Comparison of ENCODE assay signal across 15 mouse cellular contexts in genomic region chr2:132279336-132279882, GRCm38 (mm10). TPM values are rescaled to one million over a fixed set of nuclear protein-coding genes. Genes with fewer than 3 reads are reported as not detected.
A peak's percentile ranks its signal among the peaks of the same experiment; 100 is the strongest.
DNase-seq lines count a peak whose midpoint lies in the region; ATAC-seq and TF ChIP-seq lines count a peak whose summit lies in the region.
"Had no signal": no experiment of that assay in that cellular context is flagged by ENCODE, and none has a peak within 500 bp of the region (broad histone marks: within the 10 kb centered on the region; RNA-seq: fewer than 3 reads in every experiment).

No protein-coding gene starts in this region.

- DNase-seq in left cerebral cortex, adult 2 months (ENCODE audit: extremely low spot score in 1 of 2, low spot score in 2 of 2), result no peak
- DNase-seq in left cerebral cortex, adult 8-10 months (ENCODE audit: low spot score in 2 of 2), result no peak
- DNase-seq in spleen, adult 2 months (ENCODE audit: low read depth in 1 of 2, low spot score in 2 of 2), result no peak
- DNase-seq in spleen, adult 12 weeks (ENCODE audit: low spot score), result no peak
- DNase-seq in urinary bladder, postnatal 10 days (ENCODE audit: low spot score), result no peak
- DNase-seq in lung, adult 2 months, result no peak
- DNase-seq: adrenal gland, adult 8-10 months; cerebellum, adult 11-12 months; cerebellum, postnatal 36 days had no signal

- 0 out of 2 replicates have a peak, but pooled peaks have one; percentile 28 for ATAC-seq in common myeloid progenitor, adult 5-6 weeks (replicated peaks; ENCODE audit: low read depth, poor library complexity, severe bottlenecking)
- ATAC-seq: forebrain, embryonic 13.5 days had no signal

- intact Hi-C loops in left cerebral cortex, adult 2 months (cut with DNase I), result no loop called here

- H3K4me1 ChIP-seq in spleen, adult 2 months (ENCODE audit: control insufficient read depth, insufficient read depth, insufficient read length), result peaks cover 32% of the 10 kb centered on the region; the same call in 1 of the 2 replicates
- peaks cover 38% of the 10 kb centered on the region for H3K4me1 ChIP-seq in lung, adult 2 months (ENCODE audit: control insufficient read depth, insufficient read depth, low read length)

- H3K4me3 ChIP-seq in left cerebral cortex, adult 2 months, result no peak overlapping the region
- no peak overlapping the region for H3K4me3 ChIP-seq in spleen, adult 2 months (ENCODE audit: extremely low read depth, insufficient read depth, insufficient read length)
- no peak overlapping the region for H3K4me3 ChIP-seq in lung, adult 2 months (replicated peaks; ENCODE audit: extremely low read depth, low read depth, low read length)
- H3K4me3 ChIP-seq: embryonic facial prominence, embryonic 10.5 days; forebrain, embryonic 13.5 days; limb, embryonic 13.5 days; lung, embryonic 15.5 days had no signal

- TF ChIP-seq POLR2A in spleen, adult 2 months (IDR thresholded peaks at IDR 0.05; ENCODE audit: low read depth, low read length), result no peak
- TF ChIP-seq POLR2A in lung, adult 2 months (IDR thresholded peaks at IDR 0.05; ENCODE audit: borderline replicate concordance, extremely low read depth, low read depth, low read length), result no peak

- H3K36me3 ChIP-seq in spleen, adult 2 months (ENCODE audit: control insufficient read depth, insufficient read depth, low read length), result peaks cover 2% of the 10 kb centered on the region; the same call in 1 of the 2 replicates
- H3K36me3 ChIP-seq: lung, embryonic 15.5 days had no signal

- 0 out of 2 replicates have a peak overlapping the region, but pooled peaks have one; percentile 6 for H3K27ac ChIP-seq in left cerebral cortex, adult 2 months
- H3K27ac ChIP-seq in spleen, adult 2 months (ENCODE audit: insufficient read depth, low read length), result peak overlapping the region; percentile 21; the same call in 1 of the 2 replicates
- H3K27ac ChIP-seq: embryonic facial prominence, embryonic 10.5 days; forebrain, embryonic 13.5 days; limb, embryonic 13.5 days; lung, embryonic 15.5 days had no signal

- no peaks in the 10 kb centered on the region for H3K27me3 ChIP-seq in spleen, adult 2 months (ENCODE audit: control insufficient read depth, insufficient read depth, low read length)
- H3K27me3 ChIP-seq: CH12.LX; forebrain, embryonic 13.5 days; limb, embryonic 13.5 days; lung, embryonic 15.5 days had no signal

- TF ChIP-seq CTCF in left cerebral cortex, adult 2 months (IDR thresholded peaks at IDR 0.05), result no peak
- TF ChIP-seq CTCF in spleen, adult 2 months (IDR thresholded peaks at IDR 0.05; ENCODE audit: extremely low read depth, insufficient read depth, insufficient read length, insufficient replicate concordance), result no peak
- no peak for TF ChIP-seq CTCF in lung, adult 2 months (IDR thresholded peaks at IDR 0.05; ENCODE audit: insufficient read depth, low read length)

- WGBS in spleen, adult 2 months, result 38% methylated on average over 3 of the region's 3 CpGs
- 42% methylated on average over 3 of the region's 3 CpGs for WGBS in lung, adult 2 months

RNA-seq across cellular contexts. Expression of gene Cds2, which starts 16.5 kb away (rescaled TPM):
- 100 to 1,000 TPM; 262 to 266 TPM for total RNA-seq in left cerebral cortex, adult 2 months (2021)
- total RNA-seq in left cerebral cortex, adult 8-10 months (2022), result 100 to 1,000 TPM; 257 to 277 (median 265) TPM
- 34.8 and 39.1 TPM in 2 replicates for polyA plus RNA-seq in spleen, adult 2 months (2012; rRNA removed)
- 8.6 and 14.6 TPM in 2 replicates for total RNA-seq in common myeloid progenitor, adult 5-6 weeks (2017)
- 67.1 and 76.5 TPM in 2 replicates for polyA plus RNA-seq in lung, adult 2 months (2012; rRNA removed)

RNA-seq across cellular contexts. Expression of gene Pcna, which starts 26.3 kb away (rescaled TPM):
- 10 to 100 TPM; 44.5 to 49.6 TPM for total RNA-seq in left cerebral cortex, adult 2 months (2021)
- total RNA-seq in left cerebral cortex, adult 8-10 months (2022), result 10 to 100 TPM; 51.4 to 59.2 (median 53.9) TPM
- 81.7 and 121 TPM in 2 replicates for polyA plus RNA-seq in spleen, adult 2 months (2012; rRNA removed)
- total RNA-seq in common myeloid progenitor, adult 5-6 weeks (2017), result 619 and 635 TPM in 2 replicates
- polyA plus RNA-seq in lung, adult 2 months (2012; rRNA removed), result 52.7 and 59.2 TPM in 2 replicates

RNA-seq across cellular contexts. Expression of gene Tmem230, which starts 31.8 kb away (rescaled TPM):
- total RNA-seq in left cerebral cortex, adult 2 months (2021), result 10 to 100 TPM; 30.4 to 30.7 TPM
- 10 to 100 TPM; 34.0 to 37.1 (median 36.4) TPM for total RNA-seq in left cerebral cortex, adult 8-10 months (2022)
- polyA plus RNA-seq in spleen, adult 2 months (2012; rRNA removed), result 40.7 and 154 TPM in 2 replicates
- total RNA-seq in common myeloid progenitor, adult 5-6 weeks (2017), result 33.5 and 41.2 TPM in 2 replicates
- 67.0 and 86.8 TPM in 2 replicates for polyA plus RNA-seq in lung, adult 2 months (2012; rRNA removed)

Comparison
In these comparisons a context has a peak if more than half of its experiments do, and no peak if none do; other contexts are left out.
1. RNA of gene Cds2, which starts 16.5 kb away (total RNA-seq): 257 to 277 TPM in left cerebral cortex, adult 8-10 months and 262 to 266 TPM in left cerebral cortex, adult 2 months; 8.6 to 14.6 TPM in common myeloid progenitor, adult 5-6 weeks; every median in the first group is over 10 times any median in the second.
2. RNA of gene Pcna, which starts 26.3 kb away (total RNA-seq): 619 to 635 TPM in common myeloid progenitor, adult 5-6 weeks; 51.4 to 59.2 TPM in left cerebral cortex, adult 8-10 months and 44.5 to 49.6 TPM in left cerebral cortex, adult 2 months; every median in the first group is over 10 times any median in the second.